Mouse (Mus musculus) midbrain, embryonic 15.5 days (tissue): ENCODE data around the gene Poldip2. TPM values are rescaled to one million over a fixed set of nuclear protein-coding genes. Genes with fewer than 3 reads are reported as not detected.

Experiments used
- ATAC-seq: fragments of 200-750 bp; cut with Nextera tagmentation; replicated peaks from 2 replicates; pipeline ENCODE4 v1.8.0; 2017; ENCODE audit warnings: moderate TSS enrichment
- H3K27ac ChIP-seq: fragments of 300-500 bp; sonication (generic); 2 replicates; pipeline ENCODE4 v1.5.1; 2015; ENCODE audit warnings: mild to moderate bottlenecking, inconsistent platforms
- H3K27me3 ChIP-seq: fragments of 300-500 bp; sonication (generic); replicated peaks from 2 replicates; pipeline ENCODE4 v1.6.1; 2015; ENCODE audit warnings: inconsistent platforms
- H3K36me3 ChIP-seq: fragments of 300-500 bp; sonication (generic); replicated peaks from 2 replicates; pipeline ENCODE4 v1.6.1; 2015; ENCODE audit warnings: inconsistent platforms
- H3K4me1 ChIP-seq: fragments of 300-500 bp; sonication (generic); 2 replicates; pipeline ENCODE4 v1.6.1; 2015; ENCODE audit warnings: inconsistent platforms
- H3K4me2 ChIP-seq: fragments of 300-500 bp; sonication (generic); 2 replicates; pipeline ENCODE4 v1.6.1; 2015; ENCODE audit warnings: inconsistent platforms, mild to moderate bottlenecking, moderate library complexity
- H3K4me3 ChIP-seq: fragments of 300-500 bp; sonication (generic); 2 replicates; pipeline ENCODE4 v1.5.1; 2015; ENCODE audit warnings: mild to moderate bottlenecking, inconsistent platforms
- H3K9ac ChIP-seq: fragments of 300-500 bp; sonication (generic); 2 replicates; pipeline ENCODE4 v1.6.1; 2015; ENCODE audit warnings: mild to moderate bottlenecking, inconsistent platforms
- H3K9me3 ChIP-seq: fragments of 300-500 bp; sonication (generic); 2 replicates; pipeline ENCODE4 v1.6.1; 2016; ENCODE audit warnings: inconsistent platforms
- WGBS: fragments of 180-500 bp; shearing (Covaris S2); methylation state at CpG from one replicate; pipeline ENCODE4 v1.1.7; 2015; ENCODE audit warnings: mixed read lengths; 5-methylcytosine and 5-hydroxymethylcytosine counted together
- polyA plus RNA-seq: library from polyadenylated mRNA; unstranded; fragments of >200 nt; fragmentation: Nextera tagmentation; extraction: Ambion mirVana; gene quantifications from 2 replicates; pipeline ENCODE4 v1.2.1, GENCODE M21; 2015

The Poldip2 gene
- polyA plus RNA-seq, 1 experiment from 2014 or later: 182 TPM

- Histone ChIP-seq H3K4me3 (no peak overlapping the region), H3K27ac (no peak overlapping the region), H3K4me1 (peaks cover 15% of the 10 kb centered on the region; the same call in 1 of the 2 replicates), H3K27me3 (no peaks in the 10 kb centered on the region), H3K4me2 (no peak overlapping the region), H3K9me3 (no peaks in the 10 kb centered on the region), H3K9ac (no peak overlapping the region), H3K36me3 (peaks cover 8% of the 10 kb centered on the region)
- no peak for ATAC-seq
- WGBS: 3% methylated on average over 8 of the region's 8 CpGs
These were observed 23.8 kb upstream of the Poldip2 start for GRCm38 (mm10) chr11:78488168-78488567.

GRCm38 (mm10) chr11:78490781-78491241 lies 21.2 kb upstream of the Poldip2 start:
- H3K27me3 ChIP-seq: no peaks in the 10 kb centered on the region
- H3K4me3 ChIP-seq: peak overlapping the region; percentile 19
- peaks cover 6% of the 10 kb centered on the region for H3K36me3 ChIP-seq
- peaks cover 32% of the 10 kb centered on the region for H3K4me1 ChIP-seq
- no peaks in the 10 kb centered on the region for H3K9me3 ChIP-seq
- H3K4me2 ChIP-seq: peak overlapping the region; percentile 45
- H3K9ac ChIP-seq: 0 out of 2 replicates have a peak overlapping the region, but pooled peaks have one; percentile 2
- ATAC-seq: peak; percentile 68
- 7% methylated on average over 48 of the region's 48 CpGs for WGBS
- H3K27ac ChIP-seq: no peak overlapping the region

- no peaks in the 10 kb centered on the region for H3K9me3 ChIP-seq
- WGBS: 4% methylated on average over 6 of the region's 6 CpGs
- peak overlapping the region; percentile 87 for H3K9ac ChIP-seq
- H3K36me3 ChIP-seq: no peaks in the 10 kb centered on the region
- peak overlapping the region; percentile 70 for H3K4me3 ChIP-seq
- H3K27ac ChIP-seq: no peak overlapping the region
- H3K27me3 ChIP-seq: peaks cover 4% of the 10 kb centered on the region; the same call in 1 of the 2 replicates
- H3K4me2 ChIP-seq: peak overlapping the region; percentile 74
- ATAC-seq: no peak
- H3K4me1 ChIP-seq: peaks cover 41% of the 10 kb centered on the region
These were observed 16.1 kb upstream of the Poldip2 start for GRCm38 (mm10) chr11:78495904-78496303.

DNA sequence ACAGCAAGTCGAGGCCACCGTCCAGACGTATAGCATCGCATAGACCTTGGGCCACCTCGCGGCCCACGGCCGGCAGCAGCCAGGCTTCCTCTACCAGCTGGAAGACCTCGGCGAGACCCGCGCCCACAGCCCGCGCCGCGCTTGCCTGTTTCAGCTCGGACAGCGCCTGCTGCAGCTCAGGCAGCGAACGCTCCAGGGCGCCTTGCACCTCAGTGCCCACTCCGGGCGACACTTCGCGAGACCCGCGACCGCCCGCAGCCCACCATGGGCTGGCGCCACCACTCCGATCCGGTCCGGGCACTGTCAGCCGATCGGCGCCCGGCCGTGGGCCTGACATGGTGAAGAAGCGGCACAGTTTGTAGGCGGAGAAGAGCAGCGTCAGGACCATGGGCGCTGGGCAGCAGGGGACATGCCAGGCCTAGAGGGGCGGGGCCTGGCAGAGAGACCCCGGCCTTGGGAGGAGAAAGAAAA lies 14.9 kb upstream of the Poldip2 start:
- peak overlapping the region; percentile 74 for H3K4me2 ChIP-seq
- H3K27me3 ChIP-seq: peaks cover 6% of the 10 kb centered on the region; the same call in 1 of the 2 replicates
- peaks cover 37% of the 10 kb centered on the region for H3K4me1 ChIP-seq
- H3K4me3 ChIP-seq: peak overlapping the region; percentile 70
- no peaks in the 10 kb centered on the region for H3K9me3 ChIP-seq
- WGBS: under 1% methylated on average over 44 of the region's 44 CpGs
- ATAC-seq: peak; percentile 83
- peak overlapping the region; percentile 87 for H3K9ac ChIP-seq
- peak overlapping the region; percentile 93 for H3K27ac ChIP-seq
- no peaks in the 10 kb centered on the region for H3K36me3 ChIP-seq

GRCm38 (mm10) chr11:78497544-78498522 lies 14.2 kb upstream of the Poldip2 start, which contains the start of gene Sarm1:
Gene Sarm1 (minus strand): TSS chr11:78497754.
- Histone ChIP-seq H3K4me2 (peak within 1 kb of the TSS; percentile 74), H3K9me3 (no peaks in the 10 kb centered on the region), H3K4me1 (peaks cover 37% of the 10 kb centered on the region), H3K36me3 (no peaks in the 10 kb centered on the region), H3K27ac (peak within 1 kb of the TSS; percentile 93), H3K27me3 (peaks cover 6% of the 10 kb centered on the region; the same call in 1 of the 2 replicates), H3K9ac (peak within 1 kb of the TSS; percentile 87), H3K4me3 (peak within 1 kb of the TSS; percentile 70)
- peak; percentile 97 for ATAC-seq
- 3% methylated on average over 36 of the region's 36 CpGs for WGBS

DNA sequence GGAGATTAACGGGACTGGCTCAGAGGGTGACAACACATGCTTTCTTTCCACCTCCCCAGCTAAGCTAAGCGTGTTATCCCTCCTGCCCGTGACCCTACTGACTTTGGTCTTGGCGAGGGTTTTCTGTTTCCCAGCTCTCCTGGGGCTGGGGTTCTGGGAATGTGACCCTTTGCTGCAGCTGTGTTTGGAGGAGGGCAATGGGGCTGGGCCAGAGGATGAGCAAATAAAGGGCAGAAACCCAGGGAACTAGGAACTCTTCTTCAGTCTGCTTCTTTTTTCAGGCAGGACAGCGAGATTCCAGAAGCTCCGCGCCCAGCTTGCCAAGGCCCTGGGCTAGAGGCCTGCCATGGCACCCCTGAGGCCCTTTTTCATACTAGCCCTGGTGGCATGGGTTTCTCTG lies 13.0 kb upstream of the Poldip2 start, which contains the start of gene Vtn:
Gene Vtn, plus strand, starts transcription at position 88 of the 400 bp plus-strand sequence.
- Histone ChIP-seq H3K9ac (peak within 1 kb of the TSS; percentile 87), H3K4me1 (peaks cover 36% of the 10 kb centered on the region), H3K36me3 (no peaks in the 10 kb centered on the region), H3K27me3 (peaks cover 6% of the 10 kb centered on the region; the same call in 1 of the 2 replicates), H3K27ac (peak within 1 kb of the TSS; percentile 93), H3K4me2 (peak within 1 kb of the TSS; percentile 74), H3K4me3 (peak within 1 kb of the TSS; percentile 70), H3K9me3 (no peaks in the 10 kb centered on the region)
- WGBS: 46% methylated on average over 7 of the region's 7 CpGs
- no peak for ATAC-seq

DNA sequence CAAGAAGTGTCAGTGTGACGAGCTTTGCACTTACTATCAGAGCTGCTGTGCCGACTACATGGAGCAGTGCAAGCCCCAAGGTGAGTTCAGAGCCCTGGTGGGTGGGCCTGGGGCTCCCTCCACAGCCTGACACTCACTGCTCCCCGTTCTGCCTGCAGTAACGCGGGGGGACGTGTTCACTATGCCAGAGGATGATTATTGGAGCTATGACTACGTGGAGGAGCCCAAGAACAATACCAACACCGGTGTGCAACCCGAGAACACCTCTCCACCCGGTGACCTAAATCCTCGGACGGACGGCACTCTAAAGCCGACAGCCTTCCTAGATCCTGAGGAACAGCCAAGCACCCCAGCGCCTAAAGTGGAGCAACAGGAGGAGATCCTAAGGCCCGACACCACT lies 12.4 kb upstream of the Poldip2 start:
- no peak for ATAC-seq
- Histone ChIP-seq H3K27me3 (peaks cover 6% of the 10 kb centered on the region; the same call in 1 of the 2 replicates), H3K4me2 (no peak overlapping the region), H3K4me1 (peaks cover 32% of the 10 kb centered on the region), H3K27ac (no peak overlapping the region), H3K9me3 (no peaks in the 10 kb centered on the region), H3K4me3 (no peak overlapping the region), H3K36me3 (no peaks in the 10 kb centered on the region), H3K9ac (no peak overlapping the region)
- WGBS: 54% methylated on average over 16 of the region's 16 CpGs

DNA sequence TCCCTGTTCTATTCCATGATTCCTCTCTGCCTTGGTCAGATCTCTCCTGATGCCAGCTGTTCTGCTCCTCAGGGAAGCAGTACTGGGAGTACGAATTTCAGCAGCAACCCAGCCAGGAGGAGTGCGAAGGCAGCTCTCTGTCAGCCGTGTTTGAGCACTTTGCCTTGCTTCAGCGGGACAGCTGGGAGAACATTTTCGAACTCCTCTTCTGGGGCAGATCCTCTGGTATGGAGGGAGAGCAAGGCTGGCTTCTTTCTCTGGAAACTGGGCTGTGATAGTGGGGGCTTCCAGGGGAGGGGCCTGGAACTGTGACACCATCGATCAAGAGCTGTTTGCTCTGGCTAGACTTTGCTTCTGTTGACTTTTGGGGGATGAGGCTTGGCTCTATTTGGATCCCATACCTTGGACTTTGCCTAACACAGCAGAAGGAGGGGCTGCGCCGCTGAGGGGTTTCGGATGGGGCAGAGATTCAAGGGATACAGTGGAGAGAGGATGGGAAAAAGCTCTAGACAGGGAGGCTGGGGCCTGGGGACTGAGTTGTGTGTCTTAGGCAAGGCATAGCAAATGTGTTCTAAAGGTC lies 11.3 kb upstream of the Poldip2 start:
- ATAC-seq: no peak
- H3K9ac ChIP-seq: no peak overlapping the region
- peaks cover 20% of the 10 kb centered on the region for H3K4me1 ChIP-seq
- H3K4me3 ChIP-seq: no peak overlapping the region
- H3K9me3 ChIP-seq: no peaks in the 10 kb centered on the region
- H3K4me2 ChIP-seq: no peak overlapping the region; the same call in 1 of the 2 replicates
- peaks cover 6% of the 10 kb centered on the region; the same call in 1 of the 2 replicates for H3K27me3 ChIP-seq
- H3K27ac ChIP-seq: no peak overlapping the region
- WGBS: 76% methylated on average over 9 of the region's 9 CpGs
- H3K36me3 ChIP-seq: 0 out of 2 replicates have a peak, but pooled peaks cover 3% of the 10 kb centered on the region

DNA sequence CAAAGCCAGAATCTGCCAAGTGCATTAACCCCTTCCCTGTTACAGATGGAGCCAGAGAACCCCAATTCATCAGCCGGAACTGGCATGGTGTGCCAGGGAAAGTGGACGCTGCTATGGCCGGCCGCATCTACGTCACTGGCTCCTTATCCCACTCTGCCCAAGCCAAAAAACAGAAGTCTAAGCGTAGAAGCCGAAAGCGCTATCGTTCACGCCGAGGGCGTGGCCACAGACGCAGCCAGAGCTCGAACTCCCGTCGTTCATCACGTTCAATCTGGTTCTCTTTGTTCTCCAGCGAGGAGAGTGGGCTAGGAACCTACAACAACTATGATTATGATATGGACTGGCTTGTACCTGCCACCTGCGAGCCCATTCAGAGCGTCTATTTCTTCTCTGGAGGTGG lies 10.5 kb upstream of the Poldip2 start:
- Histone ChIP-seq H3K27ac (no peak overlapping the region), H3K4me2 (no peak overlapping the region)
- 85% methylated on average over 20 of the region's 20 CpGs for WGBS

GRCm38 (mm10) chr11:78502909-78503650 lies 8.9 kb upstream of the Poldip2 start, which contains the start of gene Sebox:
Gene Sebox (plus strand): TSS chr11:78503447.
- 66% methylated on average over 7 of the region's 7 CpGs for WGBS
- Histone ChIP-seq H3K4me3 (no peak within 1 kb of the TSS), H3K4me1 (peaks cover 6% of the 10 kb centered on the region; the same call in 1 of the 2 replicates), H3K9me3 (no peaks in the 10 kb centered on the region), H3K27ac (no peak within 1 kb of the TSS), H3K36me3 (peaks cover 14% of the 10 kb centered on the region), H3K4me2 (no peak within 1 kb of the TSS), H3K9ac (no peak within 1 kb of the TSS), H3K27me3 (peaks cover 6% of the 10 kb centered on the region; the same call in 1 of the 2 replicates)
- ATAC-seq: no peak

More for the DNA sequence above, 10.5 kb upstream of the Poldip2 start:
- ATAC-seq: no peak
- no peak overlapping the region for H3K9ac ChIP-seq
- H3K27me3 ChIP-seq: peaks cover 6% of the 10 kb centered on the region; the same call in 1 of the 2 replicates
- peaks cover 12% of the 10 kb centered on the region for H3K4me1 ChIP-seq
- no peak overlapping the region for H3K4me3 ChIP-seq
- peaks cover 5% of the 10 kb centered on the region; the same call in 1 of the 2 replicates for H3K36me3 ChIP-seq
- no peaks in the 10 kb centered on the region for H3K9me3 ChIP-seq

GRCm38 (mm10) chr11:78505430-78505829 lies 6.6 kb upstream of the Poldip2 start:
- H3K27me3 ChIP-seq: peaks cover 6% of the 10 kb centered on the region; the same call in 1 of the 2 replicates
- no peak overlapping the region for H3K4me3 ChIP-seq
- H3K27ac ChIP-seq: no peak overlapping the region
- WGBS: 85% methylated on average over 3 of the region's 3 CpGs
- no peak overlapping the region for H3K9ac ChIP-seq
- H3K4me2 ChIP-seq: no peak overlapping the region
- no peaks in the 10 kb centered on the region for H3K9me3 ChIP-seq
- H3K4me1 ChIP-seq: no peaks in the 10 kb centered on the region
- no peak for ATAC-seq
- peaks cover 16% of the 10 kb centered on the region for H3K36me3 ChIP-seq
